Mouse (Mus musculus) thymus, postnatal 0 days (tissue): Measurements from ENCODE around the gene Wscd2. TPM values are rescaled to one million over a fixed set of nuclear protein-coding genes. Genes with fewer than 3 reads are reported as not detected.

ENCODE experiments used
- DNase-seq: peaks from one replicate; pipeline ENCODE4 v3.0.0-alpha.2; 2015; ENCODE audit warnings: low spot score
- polyA plus RNA-seq: library from polyadenylated mRNA; unstranded; fragments of >200 nt; fragmentation: Nextera tagmentation; extraction: Ambion mirVana; gene quantifications from 2 replicates; pipeline ENCODE4 v1.2.1, GENCODE M21; 2015

Gene Wscd2
- polyA plus RNA-seq, 1 experiment from 2014 or later: 0.10 TPM

GRCm38 (mm10) chr5:113538826-113539225 lies 48.7 kb downstream of the Wscd2 start:
- DNase-seq: no peak

- peak; percentile 12 for DNase-seq
Measured at GRCm38 (mm10) chr5:113539438-113539837, 49.3 kb downstream of the Wscd2 start.

- DNase-seq: no peak
Measured at GRCm38 (mm10) chr5:113539858-113540257, 49.7 kb downstream of the Wscd2 start.

- no peak for DNase-seq
Measured at GRCm38 (mm10) chr5:113541196-113541595, 51.1 kb downstream of the Wscd2 start.

- no peak for DNase-seq
Measured at GRCm38 (mm10) chr5:113542885-113543476, 52.8 kb downstream of the Wscd2 start.

- peak; percentile 15 for DNase-seq
Measured at GRCm38 (mm10) chr5:113547949-113548700, 58.0 kb downstream of the Wscd2 start.

- no peak for DNase-seq
Measured at GRCm38 (mm10) chr5:113550249-113550648, 60.1 kb downstream of the Wscd2 start.

GRCm38 (mm10) chr5:113550759-113551158 lies 60.6 kb downstream of the Wscd2 start:
- DNase-seq: no peak

- DNase-seq: peak; percentile 14
Measured at GRCm38 (mm10) chr5:113553402-113553897, 63.3 kb downstream of the Wscd2 start.

GRCm38 (mm10) chr5:113554095-113554494 lies 64.0 kb downstream of the Wscd2 start:
- DNase-seq: no peak

- DNase-seq: no peak
Measured at GRCm38 (mm10) chr5:113554571-113554970, 64.4 kb downstream of the Wscd2 start.

- DNase-seq: no peak
Measured at GRCm38 (mm10) chr5:113555684-113556083, 65.6 kb downstream of the Wscd2 start.

- no peak for DNase-seq
Measured at GRCm38 (mm10) chr5:113558065-113558464, 67.9 kb downstream of the Wscd2 start.

GRCm38 (mm10) chr5:113559627-113560026 lies 69.5 kb downstream of the Wscd2 start:
- DNase-seq: no peak

GRCm38 (mm10) chr5:113564463-113564862 lies 74.3 kb downstream of the Wscd2 start:
- DNase-seq: no peak

- no peak for DNase-seq
Measured at GRCm38 (mm10) chr5:113565101-113565854, 75.1 kb downstream of the Wscd2 start.

GRCm38 (mm10) chr5:113565858-113566257 lies 75.7 kb downstream of the Wscd2 start:
- no peak for DNase-seq

GRCm38 (mm10) chr5:113570056-113570717 lies 80.1 kb downstream of the Wscd2 start:
- DNase-seq: no peak

GRCm38 (mm10) chr5:113577555-113577954 lies 87.4 kb downstream of the Wscd2 start:
- no peak for DNase-seq

GRCm38 (mm10) chr5:113578428-113578827 lies 88.3 kb downstream of the Wscd2 start:
- DNase-seq: no peak

- DNase-seq: no peak
Measured at GRCm38 (mm10) chr5:113579128-113579527, 89.0 kb downstream of the Wscd2 start.
